Mouse (Mus musculus): ENCODE data around the gene Farp2.
"Not testable (repeated sequence)": the region's sequence is repeated elsewhere in the genome, so short reads cannot be mapped to it uniquely, and the experiment has no call there.

Farp2 gene

DNA sequence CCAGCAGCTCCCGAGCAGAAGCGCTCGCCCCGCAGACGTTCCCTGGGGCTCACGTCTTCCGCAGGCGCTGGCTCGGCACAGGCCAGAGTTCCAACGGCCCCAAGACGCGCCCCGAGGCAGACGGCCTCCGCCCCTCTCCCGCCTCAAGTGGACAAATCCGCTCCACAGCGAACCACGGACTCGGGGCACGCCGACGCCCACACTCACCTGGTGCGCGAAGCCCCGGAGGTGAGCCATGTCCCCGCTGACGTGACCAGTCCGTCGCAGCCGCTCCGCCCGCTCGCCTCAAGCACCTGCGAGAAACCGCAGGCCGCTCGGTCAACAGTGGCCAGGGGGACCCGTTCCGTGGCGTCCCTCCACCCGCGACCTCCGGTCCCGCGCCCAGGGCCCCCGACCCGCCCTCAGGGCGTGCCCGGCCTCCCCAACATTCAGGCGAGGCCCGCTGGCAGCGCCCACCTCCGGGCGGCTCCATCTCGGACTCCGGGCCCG lies 123.3 kb downstream of the Farp2 start:
- DNase-seq (ENCODE audit: low spot score): no peak

DNA sequence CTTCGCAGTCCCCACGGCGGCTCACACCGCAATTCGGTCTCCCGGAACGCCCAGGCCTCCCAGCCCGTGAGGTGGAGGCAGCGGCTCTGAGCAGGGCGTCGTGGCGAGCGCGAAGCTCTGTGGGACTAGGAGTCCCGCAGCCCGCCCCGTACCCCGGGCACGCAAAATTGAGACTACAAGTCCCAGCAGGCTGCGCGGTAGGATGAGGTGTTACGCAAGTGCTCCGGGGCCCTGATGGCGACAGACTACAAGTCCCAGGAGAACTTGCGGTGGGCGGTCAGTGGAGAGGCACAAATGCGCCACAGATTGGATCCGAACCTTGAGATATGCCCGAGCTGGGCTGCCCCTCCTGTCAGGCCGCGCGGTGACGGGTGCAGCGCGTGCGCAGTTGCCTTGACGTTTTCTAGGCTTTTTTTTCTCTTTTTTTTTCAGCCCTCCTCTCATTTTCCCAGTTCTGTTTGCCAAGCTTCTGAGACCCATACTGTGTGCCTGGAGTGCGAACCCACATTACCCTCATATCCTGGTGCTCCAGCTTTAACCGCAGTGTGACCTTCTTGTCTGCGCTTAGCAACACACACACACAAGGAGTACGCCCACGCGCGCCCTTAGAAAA lies 123.8 kb downstream of the Farp2 start:
- DNase-seq (ENCODE audit: low spot score): peak; percentile 96

GRCm38 (mm10) chr1:93636211-93636897 lies 124.5 kb downstream of the Farp2 start:
- DNase-seq (ENCODE audit: low spot score): no peak

- DNase-seq (ENCODE audit: low spot score): no peak
Observed at GRCm38 (mm10) chr1:93641978-93642377, 130.1 kb downstream of the Farp2 start.

DNA sequence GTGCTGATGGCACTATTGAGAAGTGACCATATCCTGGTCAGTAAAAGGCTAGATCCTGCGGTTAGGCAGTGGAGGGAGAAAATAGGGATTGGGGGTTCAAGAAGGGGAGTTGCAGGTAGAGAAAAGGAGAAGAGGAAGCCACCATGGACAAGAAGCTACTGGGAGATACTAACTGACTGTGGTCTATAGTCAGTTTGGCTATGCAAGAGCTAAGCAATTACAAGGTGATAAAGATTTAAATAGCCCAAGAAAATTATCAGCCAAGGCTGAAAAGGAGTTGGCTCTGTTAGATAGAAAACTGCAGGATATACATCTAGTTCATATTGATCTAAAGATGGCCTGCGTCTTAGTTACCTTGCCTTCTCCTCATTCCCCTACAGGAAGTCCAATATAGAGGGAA lies 130.8 kb downstream of the Farp2 start:
- no peak for DNase-seq (ENCODE audit: low spot score)

DNA sequence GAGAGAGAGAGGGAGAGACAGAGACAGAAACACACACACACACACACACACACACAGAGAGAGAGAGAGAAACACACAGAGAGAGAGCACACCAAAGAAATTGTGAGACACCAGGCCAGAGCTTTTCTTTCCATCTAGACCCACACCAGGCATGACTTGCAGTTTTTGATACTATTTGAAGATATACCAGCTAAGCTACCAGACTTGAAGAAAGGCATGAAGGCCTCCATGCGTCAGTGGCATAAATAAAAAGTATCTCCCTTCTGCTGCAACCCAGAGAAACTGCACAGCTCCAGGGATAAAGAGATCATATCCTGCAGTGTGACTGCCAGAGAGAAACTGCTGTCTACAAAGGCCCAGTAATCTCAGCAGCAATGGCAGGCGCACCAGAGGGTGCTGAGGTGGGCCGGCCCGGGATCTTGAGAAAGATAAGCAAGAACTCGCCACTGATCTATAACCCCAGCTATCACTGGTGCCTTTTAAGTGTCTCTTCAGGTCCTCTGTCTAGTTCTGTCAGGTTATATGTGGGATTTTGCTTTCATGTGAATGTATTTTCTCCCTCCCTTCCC lies 137.8 kb downstream of the Farp2 start:
- no peak for DNase-seq (ENCODE audit: low spot score)

- no peak for DNase-seq (ENCODE audit: low spot score)
Observed at GRCm38 (mm10) chr1:93654275-93654674, 142.4 kb downstream of the Farp2 start.

DNA sequence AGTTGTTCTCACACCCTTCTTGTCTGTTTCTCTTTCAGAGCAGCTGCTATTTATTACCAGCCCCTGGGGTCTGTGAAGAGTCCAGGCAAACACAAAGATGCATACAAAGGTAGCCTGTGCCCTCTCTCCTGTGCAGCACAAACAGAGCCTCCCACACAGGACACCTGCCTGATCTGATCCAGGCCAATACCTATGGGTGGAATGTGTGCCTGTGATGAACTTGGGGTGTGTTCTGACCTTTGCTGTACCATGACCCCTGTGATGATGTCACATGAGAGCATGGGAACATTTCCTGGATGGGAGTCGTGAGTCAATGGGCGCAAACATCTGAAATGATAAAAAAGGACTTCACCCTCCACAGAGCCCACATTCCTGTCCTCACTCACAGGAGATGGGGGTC lies 142.9 kb downstream of the Farp2 start:
- DNase-seq (ENCODE audit: low spot score): no peak

- DNase-seq (ENCODE audit: low spot score): no peak
Observed at GRCm38 (mm10) chr1:93656325-93657024, 144.6 kb downstream of the Farp2 start.

DNA sequence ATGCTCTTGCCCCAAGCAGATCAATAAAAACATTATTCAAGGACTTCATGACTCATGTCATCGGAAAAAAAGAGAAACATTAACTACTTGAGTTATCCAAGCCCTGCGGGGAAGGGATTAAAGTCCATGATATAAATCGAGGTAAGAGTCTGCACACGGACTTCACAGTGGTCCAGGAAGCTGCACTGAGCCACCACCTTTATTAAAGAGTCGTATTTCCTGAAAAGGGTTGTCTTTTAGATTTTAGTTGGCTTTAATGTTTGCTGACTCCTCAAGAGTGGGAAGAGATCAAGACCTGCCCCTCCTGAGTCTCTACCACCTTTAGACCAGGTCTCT lies 145.1 kb downstream of the Farp2 start:
- no peak for DNase-seq (ENCODE audit: low spot score)

DNA sequence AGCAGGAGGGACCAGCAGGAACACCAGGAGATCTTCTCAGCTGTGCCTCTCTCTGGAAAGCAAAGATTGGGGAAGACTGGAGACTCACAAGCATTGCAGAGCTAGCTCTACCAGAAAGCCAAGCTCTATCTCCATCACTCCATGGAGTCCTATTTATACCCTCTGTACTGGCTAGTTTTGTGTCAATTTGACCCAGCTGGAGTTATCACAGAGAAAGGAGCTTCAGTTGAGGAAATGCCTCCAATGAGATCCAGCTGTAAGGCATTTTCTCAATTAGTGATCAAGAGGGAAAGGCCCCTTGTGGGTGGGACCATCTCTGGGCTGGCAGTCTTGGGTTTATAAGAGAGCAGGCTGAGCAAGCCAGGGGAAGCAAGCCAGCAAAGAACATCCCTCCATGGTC lies 146.7 kb downstream of the Farp2 start, which contains the start of gene Stk25:
Stk25 (minus strand) TSS at position 101 of the 400 bp plus-strand sequence.
- DNase-seq (ENCODE audit: low spot score): not testable (repeated sequence)

DNA sequence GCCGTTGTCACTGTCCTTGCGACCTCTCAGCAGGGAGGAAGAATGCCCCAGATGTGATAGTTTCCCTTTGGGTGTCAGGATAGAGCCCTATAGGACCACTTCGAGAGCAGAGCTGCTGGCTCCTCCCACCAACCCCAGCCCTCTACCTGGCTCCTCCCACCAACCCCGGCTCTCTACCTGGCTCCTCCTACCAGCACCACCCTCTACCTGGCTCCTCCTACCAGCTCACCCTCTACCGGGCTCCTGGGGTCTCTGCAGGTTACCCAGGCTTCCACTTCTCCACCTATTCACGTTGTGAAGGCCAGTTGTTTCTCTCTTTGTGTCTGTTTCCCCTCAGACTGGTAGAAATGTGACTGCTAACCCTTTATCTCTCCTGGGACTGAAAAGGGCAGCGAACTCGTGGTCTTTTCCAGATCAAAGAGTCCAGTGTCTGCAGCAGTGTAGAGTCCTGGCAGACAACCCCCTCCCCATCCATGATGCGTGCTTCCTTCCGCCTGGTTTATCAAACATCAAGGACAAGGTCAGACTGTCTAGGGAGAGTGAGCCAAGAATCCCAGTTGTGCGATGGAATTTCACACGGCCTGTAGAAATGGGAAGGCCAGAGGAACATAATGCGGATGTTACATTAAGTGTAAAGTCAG lies 156.0 kb downstream of the Farp2 start:
- peak; percentile 47 for DNase-seq (ENCODE audit: low spot score)

DNA sequence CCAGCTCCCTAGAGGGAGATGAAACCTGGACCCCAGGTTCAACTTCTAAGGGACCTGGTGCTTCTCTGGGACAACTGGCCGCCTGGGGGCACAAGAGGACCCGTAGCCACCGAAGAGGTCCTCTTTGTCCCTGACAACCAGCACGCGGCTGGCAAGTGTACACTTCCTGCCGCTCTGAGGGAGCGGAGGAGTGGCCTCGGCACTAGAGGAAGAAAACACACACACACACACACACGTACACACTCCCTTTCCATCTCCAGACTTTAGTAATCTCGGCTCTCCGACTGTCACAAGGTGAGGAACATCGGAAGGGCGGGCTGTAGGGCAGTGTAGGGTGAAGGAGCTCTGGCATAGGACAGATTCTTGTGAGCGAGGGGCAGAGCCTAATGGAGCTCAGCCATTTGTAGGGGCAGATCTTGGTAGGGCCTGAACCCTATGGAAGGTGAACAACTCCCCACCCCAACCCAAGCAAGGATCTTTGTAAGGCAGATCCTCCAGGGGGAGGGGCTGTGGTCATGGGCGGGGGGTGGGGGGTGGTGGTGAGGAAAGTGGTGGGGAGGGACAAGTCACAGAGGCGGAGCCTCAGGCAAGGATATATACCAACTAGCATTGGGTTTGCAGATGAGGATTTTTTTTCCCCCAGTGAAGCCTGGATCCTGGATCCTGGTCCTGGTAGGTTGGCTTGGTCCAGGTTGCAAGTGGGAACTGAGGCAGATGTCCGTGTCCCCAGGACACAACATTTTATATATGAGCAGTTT lies 157.1 kb downstream of the Farp2 start:
- DNase-seq (ENCODE audit: low spot score): peak; percentile 82

- no peak for DNase-seq (ENCODE audit: low spot score)
Observed at GRCm38 (mm10) chr1:93669941-93670340, 158.1 kb downstream of the Farp2 start.

All from ovary, postnatal 36 days (tissue).